Mouse (Mus musculus) hindbrain, embryonic 14.5 days (tissue): ENCODE results near the gene Wdr63. TPM values are rescaled to one million over a fixed set of nuclear protein-coding genes. Genes with fewer than 3 reads are reported as not detected.

Experiments
- ATAC-seq: fragments of 200-750 bp; cut with Nextera tagmentation; 2 replicates; pipeline ENCODE4 v1.8.0; 2017; ENCODE audit warnings: moderate number of reproducible peaks, mild to moderate bottlenecking, moderate TSS enrichment, moderate library complexity; ENCODE audit not compliant: low FRiP score
- DNase-seq: peaks from one replicate; pipeline ENCODE4 v3.0.0-alpha.2; 2015; ENCODE audit warnings: low spot score
- H3K27ac ChIP-seq: fragments of 300-500 bp; sonication (generic); 2 replicates; pipeline ENCODE4 v1.5.1; 2014; ENCODE audit warnings: mild to moderate bottlenecking, moderate library complexity
- H3K27me3 ChIP-seq: fragments of 300-500 bp; sonication (generic); 2 replicates; pipeline ENCODE4 v1.6.1; 2014; ENCODE audit warnings: mild to moderate bottlenecking, low read length, mixed read lengths; ENCODE audit not compliant: control insufficient read depth, insufficient read depth
- H3K36me3 ChIP-seq: fragments of 300-500 bp; sonication (generic); replicated peaks from 2 replicates; pipeline ENCODE4 v1.6.1; 2014; ENCODE audit not compliant: control insufficient read depth, insufficient read depth
- H3K4me1 ChIP-seq: fragments of 300-500 bp; sonication (generic); replicated peaks from 2 replicates; pipeline ENCODE4 v1.6.1; 2014; ENCODE audit warnings: antibody characterized with exemption, low read length, mixed read lengths; ENCODE audit not compliant: control insufficient read depth, insufficient read depth
- H3K4me2 ChIP-seq: fragments of 300-500 bp; sonication (generic); replicated peaks from 2 replicates; pipeline ENCODE4 v1.6.1; 2014; ENCODE audit warnings: mild to moderate bottlenecking, moderate library complexity
- H3K4me3 ChIP-seq: fragments of 300-500 bp; sonication (generic); replicated peaks from 2 replicates; pipeline ENCODE4 v1.5.1; 2014; ENCODE audit warnings: mild to moderate bottlenecking, low read length
- H3K9ac ChIP-seq: fragments of 300-500 bp; sonication (generic); 2 replicates; pipeline ENCODE4 v1.6.1; 2014
- H3K9me3 ChIP-seq: fragments of 300-500 bp; sonication (generic); 2 replicates; pipeline ENCODE4 v1.6.1; 2016; ENCODE audit warnings: low read length; ENCODE audit not compliant: control insufficient read depth
- WGBS: fragments of 180-500 bp; shearing (Covaris S2); extraction: QIAGEN DNeasy Blood & Tissue Kit; methylation state at CpG from one replicate; pipeline ENCODE4 v1.1.7; 2014; 5-methylcytosine and 5-hydroxymethylcytosine counted together
- polyA plus RNA-seq: library from polyadenylated mRNA; unstranded; fragments of >200 nt; fragmentation: Nextera tagmentation; extraction: Ambion mirVana; gene quantifications from 2 replicates; pipeline ENCODE4 v1.2.1, GENCODE M21; 2014

Gene Wdr63
- polyA plus RNA-seq, 1 experiment from 2014 or later: 2.8 TPM

DNA sequence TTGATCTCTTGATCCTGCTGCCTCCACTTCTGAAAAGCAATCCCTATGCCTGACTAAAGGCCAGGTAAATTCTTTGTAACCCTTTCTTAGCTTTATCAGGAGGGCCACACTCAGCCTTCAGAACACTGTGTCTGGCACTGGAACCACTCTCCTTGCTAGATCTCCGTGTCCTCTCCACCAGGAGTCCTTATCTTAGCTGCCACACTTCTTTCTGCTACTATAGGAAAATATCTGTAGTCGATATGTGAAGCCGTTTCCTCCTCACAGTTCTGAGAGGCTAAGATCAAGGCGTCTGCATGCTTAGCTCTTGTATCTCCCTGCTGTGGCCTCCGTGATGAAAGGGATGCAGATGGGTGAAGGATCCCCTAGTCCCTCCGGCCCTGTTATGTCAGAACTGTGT is 19.3 kb upstream of the Wdr63 start:
- WGBS: 80% methylated on average over 6 of the region's 6 CpGs
- no peaks in the 10 kb centered on the region for H3K9me3 ChIP-seq
- H3K4me3 ChIP-seq: no peak overlapping the region
- no peak overlapping the region for H3K4me2 ChIP-seq
- H3K36me3 ChIP-seq: no peaks in the 10 kb centered on the region
- no peaks in the 10 kb centered on the region for H3K27me3 ChIP-seq
- DNase-seq: no peak
- no peak overlapping the region for H3K27ac ChIP-seq
- ATAC-seq: no peak
- no peak overlapping the region for H3K9ac ChIP-seq
- no peaks in the 10 kb centered on the region for H3K4me1 ChIP-seq

GRCm38 (mm10) chr3:146123464-146123825 is 15.5 kb upstream of the Wdr63 start:
- no peaks in the 10 kb centered on the region for H3K36me3 ChIP-seq
- no peak overlapping the region for H3K4me2 ChIP-seq
- peaks cover 1% of the 10 kb centered on the region; the same call in 1 of the 2 replicates for H3K27me3 ChIP-seq
- H3K4me1 ChIP-seq: peaks cover 3% of the 10 kb centered on the region; the same call in 1 of the 2 replicates
- 60% methylated on average over 9 of the region's 9 CpGs for WGBS
- DNase-seq (peak; percentile 40), ATAC-seq (no peak; the same call in 1 of the 2 replicates)
- H3K9ac ChIP-seq: no peak overlapping the region
- no peak overlapping the region for H3K27ac ChIP-seq
- no peaks in the 10 kb centered on the region for H3K9me3 ChIP-seq
- H3K4me3 ChIP-seq: no peak overlapping the region

- Histone ChIP-seq H3K36me3 (no peaks in the 10 kb centered on the region), H3K27ac (no peak overlapping the region), H3K4me2 (no peak overlapping the region), H3K27me3 (peaks cover 6% of the 10 kb centered on the region), H3K4me1 (peaks cover 3% of the 10 kb centered on the region; the same call in 1 of the 2 replicates), H3K9me3 (no peaks in the 10 kb centered on the region), H3K4me3 (no peak overlapping the region), H3K9ac (no peak overlapping the region)
- DNase-seq (no peak), ATAC-seq (no peak)
- WGBS: 77% methylated on average over 8 of the region's 8 CpGs
Measured at GRCm38 (mm10) chr3:146122807-146123463, 15.0 kb upstream of the Wdr63 start.

GRCm38 (mm10) chr3:146122125-146122420 is 14.1 kb upstream of the Wdr63 start:
- H3K4me3 ChIP-seq: no peak overlapping the region
- no peak for DNase-seq
- H3K36me3 ChIP-seq: no peaks in the 10 kb centered on the region
- H3K27ac ChIP-seq: no peak overlapping the region
- H3K4me1 ChIP-seq: peaks cover 3% of the 10 kb centered on the region; the same call in 1 of the 2 replicates
- H3K9ac ChIP-seq: no peak overlapping the region
- peak overlapping the region; percentile 35; the same call in 1 of the 2 replicates for H3K4me2 ChIP-seq
- 45% methylated on average over 3 of the region's 3 CpGs for WGBS
- no peak for ATAC-seq
- no peaks in the 10 kb centered on the region for H3K9me3 ChIP-seq
- H3K27me3 ChIP-seq: peaks cover 15% of the 10 kb centered on the region

GRCm38 (mm10) chr3:146121310-146122124 is 13.6 kb upstream of the Wdr63 start:
- Histone ChIP-seq H3K4me2 (peak overlapping the region; percentile 35), H3K4me1 (peaks cover 3% of the 10 kb centered on the region; the same call in 1 of the 2 replicates), H3K9me3 (no peaks in the 10 kb centered on the region), H3K9ac (no peak overlapping the region), H3K4me3 (no peak overlapping the region; the same call in 1 of the 2 replicates), H3K27me3 (peaks cover 21% of the 10 kb centered on the region), H3K36me3 (no peaks in the 10 kb centered on the region), H3K27ac (no peak overlapping the region)
- WGBS: 7% methylated on average over 25 of the region's 25 CpGs
- ATAC-seq (no peak), DNase-seq (no peak)

GRCm38 (mm10) chr3:146117997-146118457 is 10.1 kb upstream of the Wdr63 start:
- ATAC-seq (no peak), DNase-seq (no peak)
- H3K9me3 ChIP-seq: no peaks in the 10 kb centered on the region
- WGBS: 67% methylated on average over 9 of the region's 9 CpGs
- H3K27ac ChIP-seq: no peak overlapping the region
- H3K4me1 ChIP-seq: peaks cover 3% of the 10 kb centered on the region; the same call in 1 of the 2 replicates
- no peak overlapping the region for H3K9ac ChIP-seq
- no peak overlapping the region for H3K4me2 ChIP-seq
- H3K4me3 ChIP-seq: no peak overlapping the region
- peaks cover 23% of the 10 kb centered on the region for H3K27me3 ChIP-seq
- no peaks in the 10 kb centered on the region for H3K36me3 ChIP-seq

DNA sequence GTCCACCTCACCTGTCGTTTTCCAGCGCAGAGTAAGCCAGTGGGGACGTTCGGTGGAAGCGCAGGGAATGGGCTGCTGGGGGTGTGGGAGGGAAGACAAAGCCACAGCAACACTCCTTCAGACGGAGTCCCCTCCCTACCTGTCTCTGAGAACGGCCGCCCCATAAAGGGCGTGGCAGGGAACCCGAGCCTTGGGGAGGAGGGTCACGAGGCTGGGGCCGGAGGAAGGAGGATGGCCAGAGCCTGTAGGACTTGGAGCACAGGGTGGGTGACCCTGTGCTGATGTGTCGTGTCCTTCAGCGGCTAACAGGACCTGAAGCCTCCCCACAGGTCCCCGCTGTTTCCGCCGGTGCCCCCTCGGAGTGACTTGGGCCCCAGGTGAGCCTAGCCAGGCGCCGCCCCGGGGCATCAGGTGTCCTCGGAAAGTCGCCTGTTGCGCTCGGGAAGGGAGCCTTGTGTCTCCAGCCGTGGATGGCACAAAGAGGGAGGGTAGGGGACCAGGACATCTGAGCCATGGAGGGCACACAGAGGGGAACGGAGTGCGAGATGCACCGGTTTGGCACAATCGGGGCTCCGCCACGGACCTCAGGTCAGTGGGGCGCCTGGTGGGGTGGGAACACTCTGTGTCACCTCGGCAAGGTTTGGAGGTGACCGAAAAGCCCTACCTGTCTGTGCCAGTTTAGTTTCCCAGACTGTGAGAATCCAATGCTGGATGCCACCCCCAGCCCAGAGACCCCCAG is 9.5 kb upstream of the Wdr63 start, which contains the start of gene Mcoln3:
TSS of gene Mcoln3 (plus strand) at position 193 of the 739 bp plus-strand sequence.
- H3K4me2 ChIP-seq: peak within 1 kb of the TSS; percentile 21; the same call in 1 of the 2 replicates
- H3K4me3 ChIP-seq: no peak within 1 kb of the TSS
- H3K36me3 ChIP-seq: no peaks in the 10 kb centered on the region
- H3K9me3 ChIP-seq: no peaks in the 10 kb centered on the region
- WGBS: 14% methylated on average over 35 of the region's 35 CpGs
- DNase-seq (no peak), ATAC-seq (no peak)
- H3K27me3 ChIP-seq: peaks cover 23% of the 10 kb centered on the region
- H3K4me1 ChIP-seq: peaks cover 3% of the 10 kb centered on the region; the same call in 1 of the 2 replicates
- H3K9ac ChIP-seq: no peak within 1 kb of the TSS
- H3K27ac ChIP-seq: no peak within 1 kb of the TSS

- H3K27ac ChIP-seq: no peak overlapping the region
- H3K36me3 ChIP-seq: no peaks in the 10 kb centered on the region
- 0 out of 2 replicates have a peak, but pooled peaks cover 2% of the 10 kb centered on the region for H3K27me3 ChIP-seq
- no peak overlapping the region for H3K9ac ChIP-seq
- no peaks in the 10 kb centered on the region for H3K9me3 ChIP-seq
- WGBS: 75% methylated on average over 6 of the region's 6 CpGs
- 0 out of 2 replicates have a peak, but pooled peaks cover 6% of the 10 kb centered on the region for H3K4me1 ChIP-seq
- H3K4me3 ChIP-seq: no peak overlapping the region
- DNase-seq (no peak), ATAC-seq (no peak)
- no peak overlapping the region for H3K4me2 ChIP-seq
Measured at GRCm38 (mm10) chr3:146110916-146111315, 3.0 kb upstream of the Wdr63 start.

- H3K36me3 ChIP-seq: no peaks in the 10 kb centered on the region
- WGBS: 84% methylated on average over 2 of the region's 2 CpGs
- H3K9me3 ChIP-seq: no peaks in the 10 kb centered on the region
Measured at GRCm38 (mm10) chr3:146110358-146110757, 2.4 kb upstream of the Wdr63 start.

More at GRCm38 (mm10) chr3:146110358-146110757, 2.4 kb upstream of the Wdr63 start:
- no peak overlapping the region for H3K4me3 ChIP-seq
- no peak overlapping the region for H3K9ac ChIP-seq
- DNase-seq (no peak), ATAC-seq (no peak)
- no peak overlapping the region for H3K4me2 ChIP-seq
- no peak overlapping the region for H3K27ac ChIP-seq
- H3K4me1 ChIP-seq: 0 out of 2 replicates have a peak, but pooled peaks cover 6% of the 10 kb centered on the region
- 0 out of 2 replicates have a peak, but pooled peaks cover 2% of the 10 kb centered on the region for H3K27me3 ChIP-seq
